Mouse (Mus musculus) stomach, embryonic 16.5 days (tissue): ENCODE results near the gene Slc25a20. TPM values are rescaled to one million over a fixed set of nuclear protein-coding genes. Genes with fewer than 3 reads are reported as not detected.
"Not testable (repeated sequence)": the region's sequence is repeated elsewhere in the genome, so short reads cannot be mapped to it uniquely, and the experiment has no call there.

Source experiments
- ATAC-seq: fragments of 200-750 bp; cut with Nextera tagmentation; 2 replicates; pipeline ENCODE4 v1.8.0; 2017; ENCODE audit warnings: moderate number of reproducible peaks, moderate TSS enrichment; ENCODE audit not compliant: insufficient read depth, low FRiP score
- H3K27ac ChIP-seq: fragments of 300-500 bp; sonication (generic); 2 replicates; pipeline ENCODE4 v1.5.1; 2014; ENCODE audit warnings: low read length
- H3K27me3 ChIP-seq: fragments of 300-500 bp; sonication (generic); 2 replicates; pipeline ENCODE4 v1.6.1; 2014; ENCODE audit warnings: low read length, control low read depth, mixed read lengths; ENCODE audit not compliant: control insufficient read depth, insufficient read depth
- H3K36me3 ChIP-seq: fragments of 300-500 bp; sonication (generic); 2 replicates; pipeline ENCODE4 v1.6.1; 2014; ENCODE audit warnings: low read length; ENCODE audit not compliant: control insufficient read depth, insufficient read depth
- H3K4me1 ChIP-seq: fragments of 300-500 bp; sonication (generic); 2 replicates; pipeline ENCODE4 v1.6.1; 2014; ENCODE audit warnings: low read length, control low read depth, mixed read lengths; ENCODE audit not compliant: control insufficient read depth, insufficient read depth
- H3K4me2 ChIP-seq: fragments of 300-500 bp; sonication (generic); 2 replicates; pipeline ENCODE4 v1.6.1; 2014; ENCODE audit warnings: low read depth, low read length, mixed read lengths
- H3K4me3 ChIP-seq: fragments of 300-500 bp; sonication (generic); replicated peaks from 2 replicates; pipeline ENCODE4 v1.5.1; 2014; ENCODE audit warnings: mild to moderate bottlenecking, low read length
- H3K9ac ChIP-seq: fragments of 300-500 bp; sonication (generic); 2 replicates; pipeline ENCODE4 v1.6.1; 2014; ENCODE audit warnings: low read length
- H3K9me3 ChIP-seq: fragments of 300-500 bp; sonication (generic); replicated peaks from 2 replicates; pipeline ENCODE4 v1.6.1; 2016; ENCODE audit warnings: low read length, control low read depth; ENCODE audit not compliant: control insufficient read depth
- WGBS: fragments of 180-500 bp; shearing (Covaris S2); extraction: QIAGEN DNeasy Blood & Tissue Kit; methylation state at CpG from one replicate; pipeline ENCODE4 v1.1.7; 2014; 5-methylcytosine and 5-hydroxymethylcytosine counted together
- polyA plus RNA-seq: library from polyadenylated mRNA; unstranded; fragments of >200 nt; fragmentation: Nextera tagmentation; extraction: Ambion mirVana; gene quantifications from 2 replicates; pipeline ENCODE4 v1.2.1, GENCODE M21; 2015

Slc25a20 gene
- polyA plus RNA-seq, 1 experiment from 2014 or later = 47.8 TPM

GRCm38 (mm10) chr9:108639825-108640224 is 22.1 kb upstream of the Slc25a20 start:
- H3K36me3 ChIP-seq = 0 out of 2 replicates have a peak, but pooled peaks cover 3% of the 10 kb centered on the region
- ATAC-seq = no peak
- no peaks in the 10 kb centered on the region for H3K4me1 ChIP-seq
- no peaks in the 10 kb centered on the region for H3K27me3 ChIP-seq
- 81% methylated on average over 2 of the region's 2 CpGs for WGBS
- H3K27ac ChIP-seq = no peak overlapping the region
- H3K9ac ChIP-seq = no peak overlapping the region
- H3K4me2 ChIP-seq = no peak overlapping the region
- no peaks in the 10 kb centered on the region for H3K9me3 ChIP-seq
- H3K4me3 ChIP-seq = no peak overlapping the region

- H3K4me3 ChIP-seq = peak overlapping the region; percentile 96
- WGBS = 21% methylated on average over 10 of the region's 10 CpGs
- H3K4me2 ChIP-seq = peak overlapping the region; percentile 76
- peak overlapping the region; percentile 93 for H3K9ac ChIP-seq
- no peaks in the 10 kb centered on the region for H3K27me3 ChIP-seq
- peaks cover 13% of the 10 kb centered on the region; the same call in 1 of the 2 replicates for H3K4me1 ChIP-seq
- no peaks in the 10 kb centered on the region for H3K36me3 ChIP-seq
- no peaks in the 10 kb centered on the region for H3K9me3 ChIP-seq
- peak overlapping the region; percentile 94 for H3K27ac ChIP-seq
- ATAC-seq = no peak
Measured at GRCm38 (mm10) chr9:108648166-108648565, 13.7 kb upstream of the Slc25a20 start.

- Histone ChIP-seq H3K4me1 (peaks cover 13% of the 10 kb centered on the region; the same call in 1 of the 2 replicates), H3K4me2 (peak within 1 kb of the TSS; percentile 76), H3K4me3 (peak within 1 kb of the TSS; percentile 96), H3K36me3 (no peaks in the 10 kb centered on the region), H3K9ac (peak within 1 kb of the TSS; percentile 93), H3K27me3 (no peaks in the 10 kb centered on the region), H3K27ac (peak within 1 kb of the TSS; percentile 94), H3K9me3 (no peaks in the 10 kb centered on the region)
- WGBS = under 1% methylated on average over 109 of the region's 112 CpGs
- peak; percentile 98 for ATAC-seq
Measured at GRCm38 (mm10) chr9:108648611-108649560, 13.0 kb upstream of the Slc25a20 start, which contains the start of gene Arih2. Gene Arih2 (minus strand): TSS chr9:108649386.

GRCm38 (mm10) chr9:108649561-108650440 is 12.1 kb upstream of the Slc25a20 start:
- H3K9me3 ChIP-seq = no peaks in the 10 kb centered on the region
- H3K4me3 ChIP-seq = peak overlapping the region; percentile 96
- peak overlapping the region; percentile 93 for H3K9ac ChIP-seq
- 20% methylated on average over 29 of the region's 29 CpGs for WGBS
- peak overlapping the region; percentile 76 for H3K4me2 ChIP-seq
- H3K27ac ChIP-seq = peak overlapping the region; percentile 94
- peaks cover 13% of the 10 kb centered on the region; the same call in 1 of the 2 replicates for H3K4me1 ChIP-seq
- 0 out of 2 replicates have a peak, but pooled peaks have one; percentile 5 for ATAC-seq
- H3K36me3 ChIP-seq = no peaks in the 10 kb centered on the region
- H3K27me3 ChIP-seq = no peaks in the 10 kb centered on the region

- H3K4me1 ChIP-seq = 0 out of 2 replicates have a peak, but pooled peaks cover 3% of the 10 kb centered on the region
- 78% methylated on average over 10 of the region's 10 CpGs for WGBS
- H3K4me3 ChIP-seq = no peak overlapping the region
- no peak for ATAC-seq
- H3K9ac ChIP-seq = no peak overlapping the region
- no peaks in the 10 kb centered on the region for H3K9me3 ChIP-seq
- no peak overlapping the region for H3K4me2 ChIP-seq
- no peaks in the 10 kb centered on the region for H3K36me3 ChIP-seq
- no peak overlapping the region for H3K27ac ChIP-seq
- no peaks in the 10 kb centered on the region for H3K27me3 ChIP-seq
Measured at GRCm38 (mm10) chr9:108654566-108655464, 7.1 kb upstream of the Slc25a20 start.

- H3K4me1 ChIP-seq, ATAC-seq, H3K36me3 ChIP-seq, H3K4me2 ChIP-seq, H3K27me3 ChIP-seq, H3K4me3 ChIP-seq, H3K9ac ChIP-seq, H3K9me3 ChIP-seq, H3K27ac ChIP-seq: not testable (repeated sequence)
- 65% methylated on average over 7 of the region's 7 CpGs for WGBS
Measured at GRCm38 (mm10) chr9:108655865-108656264, 6.0 kb upstream of the Slc25a20 start.

GRCm38 (mm10) chr9:108662660-108663059 is 772 bp downstream of the Slc25a20 start:
- Histone ChIP-seq H3K9ac (peak overlapping the region; percentile 74), H3K27ac (0 out of 2 replicates have a peak overlapping the region, but pooled peaks have one; percentile 11), H3K9me3 (no peaks in the 10 kb centered on the region), H3K4me1 (peaks cover 9% of the 10 kb centered on the region), H3K27me3 (no peaks in the 10 kb centered on the region), H3K36me3 (no peaks in the 10 kb centered on the region), H3K4me2 (peak overlapping the region; percentile 78), H3K4me3 (peak overlapping the region; percentile 81)
- WGBS = 23% methylated on average over 6 of the region's 6 CpGs
- ATAC-seq = no peak

- Histone ChIP-seq H3K4me3 (no peak overlapping the region), H3K27me3 (no peaks in the 10 kb centered on the region), H3K9ac (no peak overlapping the region), H3K4me2 (no peak overlapping the region), H3K27ac (no peak overlapping the region), H3K9me3 (no peaks in the 10 kb centered on the region), H3K4me1 (no peaks in the 10 kb centered on the region), H3K36me3 (peaks cover 10% of the 10 kb centered on the region; the same call in 1 of the 2 replicates)
- 62% methylated on average over 8 of the region's 8 CpGs for WGBS
- no peak for ATAC-seq
Measured at GRCm38 (mm10) chr9:108669875-108670274, 8.0 kb downstream of the Slc25a20 start.
